Mouse (Mus musculus) thymus, adult 2 months (tissue): ENCODE measurements around the gene Mrpl27. TPM values are rescaled to one million over a fixed set of nuclear protein-coding genes. Genes with fewer than 3 reads are reported as not detected.

Experiments
- DNase-seq: peaks from one replicate; pipeline ENCODE4 v3.0.0; 2021
- H3K27ac ChIP-seq: fragments of 200-500 bp; 2 replicates; pipeline ENCODE4 v1.5.1; 2012; ENCODE audit warnings: low read length, control low read depth; ENCODE audit not compliant: control insufficient read depth, insufficient read depth
- H3K27me3 ChIP-seq: fragments of 200-500 bp; 2 replicates; pipeline ENCODE4 v1.6.1; 2012; ENCODE audit warnings: mild to moderate bottlenecking, low read length, moderate library complexity, mixed read lengths; ENCODE audit not compliant: control insufficient read depth, insufficient read depth
- H3K36me3 ChIP-seq: fragments of 200-500 bp; 2 replicates; pipeline ENCODE4 v1.6.1; 2012; ENCODE audit warnings: mild to moderate bottlenecking, low read length, moderate library complexity; ENCODE audit not compliant: control insufficient read depth, insufficient read depth
- H3K4me1 ChIP-seq: fragments of 200-500 bp; replicated peaks from 2 replicates; pipeline ENCODE4 v1.6.1; 2012; ENCODE audit warnings: low read length; ENCODE audit not compliant: control insufficient read depth, insufficient read depth
- H3K4me3 ChIP-seq: fragments of 200-500 bp; 2 replicates; pipeline ENCODE4 v1.5.1; 2012; ENCODE audit warnings: mild to moderate bottlenecking, low read length, control low read depth, moderate library complexity; ENCODE audit not compliant: control insufficient read depth, insufficient read depth
- CTCF ChIP-seq: fragments of 200-500 bp; IDR thresholded peaks from 2 replicates; pipeline ENCODE4 v1.5.1; 2012; ENCODE audit warnings: mild to moderate bottlenecking, control low read depth, low read length, moderate library complexity, borderline replicate concordance; ENCODE audit not compliant: control insufficient read depth, poor library complexity, insufficient read depth; ENCODE audit errors: extremely low read depth
- POLR2A ChIP-seq: fragments of 200-500 bp; IDR thresholded peaks from 2 replicates; pipeline ENCODE4 v1.6.1; 2012; ENCODE audit warnings: mild to moderate bottlenecking, low read length, control low read depth, moderate library complexity; ENCODE audit not compliant: control insufficient read depth, poor library complexity, insufficient read depth; ENCODE audit errors: extremely low read depth
- WGBS: fragments of 180-500 bp; shearing (Covaris S2); methylation state at CpG from one replicate; pipeline ENCODE4 v1.1.7; 2018; 5-methylcytosine and 5-hydroxymethylcytosine counted together
- polyA plus RNA-seq: library from polyadenylated mRNA; depleted of rRNA; stranded (reverse); fragments of >200 nt; gene quantifications from 2 replicates; pipeline ENCODE4 v1.2.3, GENCODE M21; 2012

Mrpl27 gene
- polyA plus RNA-seq, 1 experiment, result 33.9 TPM

DNA sequence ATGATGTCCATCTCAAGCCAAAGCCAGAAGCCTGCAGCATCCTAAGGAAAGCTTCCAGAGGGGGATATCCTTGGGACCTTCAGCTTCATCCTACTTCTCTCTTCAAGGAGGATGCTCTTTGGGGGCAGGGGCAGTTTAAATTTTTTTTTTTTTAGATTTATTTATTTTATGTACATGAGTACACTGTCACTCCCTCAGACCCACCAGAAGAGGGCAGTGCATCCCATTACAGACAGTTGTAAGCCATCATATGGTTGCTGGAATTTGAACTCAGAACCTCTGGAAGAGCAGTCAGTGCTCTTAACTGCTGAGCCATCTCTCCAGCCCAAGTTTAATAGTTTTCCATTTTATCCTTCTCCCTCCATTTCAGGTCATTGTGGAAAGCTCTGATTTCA is 32.1 kb upstream of the Mrpl27 start:
- H3K27me3 ChIP-seq, result no peaks in the 10 kb centered on the region
- DNase-seq, result peak; percentile 7
- H3K4me1 ChIP-seq, result no peaks in the 10 kb centered on the region
- no peak overlapping the region for H3K27ac ChIP-seq
- no peak overlapping the region for H3K4me3 ChIP-seq
- TF ChIP-seq CTCF, result no peak
- TF ChIP-seq POLR2A, result no peak
- H3K36me3 ChIP-seq, result no peaks in the 10 kb centered on the region

DNA sequence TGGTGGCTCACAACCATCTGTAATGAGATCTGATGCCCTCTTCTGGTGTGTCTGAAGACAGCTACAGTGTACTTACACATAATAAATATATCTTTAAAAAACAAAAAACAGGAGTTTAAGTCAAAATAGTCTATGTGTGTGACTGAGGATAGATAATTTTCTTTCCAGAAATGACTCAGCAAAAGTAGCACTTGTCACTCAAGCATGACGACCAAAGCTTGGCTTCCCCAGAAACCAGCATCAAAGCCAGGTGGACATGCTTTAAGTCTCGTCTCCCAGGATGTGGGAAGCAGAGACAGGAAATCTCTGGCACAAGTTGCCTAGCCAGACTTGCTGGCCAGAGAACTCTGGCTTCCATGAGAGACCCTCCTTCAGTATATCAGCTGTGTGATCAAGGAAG is 31.4 kb upstream of the Mrpl27 start:
- no peak for DNase-seq
- Histone ChIP-seq H3K4me1 (no peaks in the 10 kb centered on the region), H3K4me3 (no peak overlapping the region), H3K27ac (no peak overlapping the region), H3K27me3 (no peaks in the 10 kb centered on the region), H3K36me3 (no peaks in the 10 kb centered on the region)
- 17% methylated on average over 2 of the region's 2 CpGs for WGBS
- TF ChIP-seq CTCF (no peak), POLR2A (no peak)

DNA sequence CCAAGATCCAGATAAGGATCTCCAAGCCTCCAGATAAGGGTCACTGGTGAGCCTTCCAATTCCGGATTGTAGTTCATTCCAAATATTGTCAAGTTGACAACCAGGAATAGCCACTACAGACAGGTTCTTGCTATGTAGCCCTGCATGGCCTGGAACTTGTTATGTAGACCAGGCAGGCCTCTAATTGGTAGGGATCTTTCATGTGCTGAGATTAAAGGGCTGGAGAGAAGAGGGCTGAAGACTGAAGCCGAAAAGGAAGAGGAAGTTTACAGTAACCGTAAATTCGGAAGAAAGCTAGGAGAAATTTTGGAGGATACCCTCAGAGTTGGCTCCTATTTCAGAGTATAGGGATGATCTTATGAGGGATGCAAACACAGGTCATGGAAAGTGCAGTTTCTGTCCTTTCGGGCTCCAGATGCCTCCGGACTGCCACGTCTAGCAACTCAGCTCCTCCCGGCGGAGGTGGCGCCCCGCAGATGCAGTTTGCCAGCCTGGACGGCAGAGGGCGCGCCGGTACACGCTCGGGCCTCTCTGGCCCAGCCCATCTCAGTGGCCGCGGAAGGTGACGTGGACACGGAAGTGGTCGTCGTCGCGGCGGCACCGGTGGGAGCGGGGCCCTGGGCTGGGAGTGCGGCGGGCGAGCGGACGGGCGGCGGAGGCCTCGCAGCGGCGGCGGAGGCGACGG is 24.2 kb upstream of the Mrpl27 start, which contains the start of gene Lrrc59:
TSS of gene Lrrc59 (plus strand) at position 569 of the 685 bp plus-strand sequence.
- 3% methylated on average over 40 of the region's 41 CpGs for WGBS
- peak; percentile 100 for TF ChIP-seq CTCF
- TF ChIP-seq POLR2A, result peak; percentile 83
- H3K4me1 ChIP-seq, result peaks cover 11% of the 10 kb centered on the region
- H3K36me3 ChIP-seq, result peaks cover 15% of the 10 kb centered on the region
- DNase-seq, result peak; percentile 97
- peak within 1 kb of the TSS; percentile 69 for H3K4me3 ChIP-seq
- H3K27ac ChIP-seq, result no peak within 1 kb of the TSS
- H3K27me3 ChIP-seq, result no peaks in the 10 kb centered on the region

DNA sequence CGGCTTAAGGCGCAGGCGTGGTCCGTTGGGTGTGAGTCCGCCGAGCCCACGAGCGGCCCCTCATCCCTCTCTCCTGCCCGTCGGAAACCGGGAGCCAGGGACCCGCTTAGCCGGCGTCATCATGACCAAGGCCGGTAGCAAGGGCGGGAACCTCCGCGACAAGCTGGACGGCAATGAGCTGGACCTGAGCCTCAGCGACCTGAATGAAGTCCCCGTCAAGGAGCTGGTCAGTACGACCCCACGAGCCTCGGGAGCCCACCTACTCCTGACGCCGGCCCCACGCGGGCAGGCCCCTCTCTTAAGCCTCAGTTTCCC is 23.7 kb upstream of the Mrpl27 start:
- WGBS, result under 1% methylated on average over 28 of the region's 28 CpGs
- no peak overlapping the region for H3K27ac ChIP-seq
- H3K36me3 ChIP-seq, result peaks cover 20% of the 10 kb centered on the region
- TF ChIP-seq POLR2A (no peak), CTCF (no peak)
- peaks cover 11% of the 10 kb centered on the region for H3K4me1 ChIP-seq
- no peak for DNase-seq
- H3K4me3 ChIP-seq, result peak overlapping the region; percentile 69
- no peaks in the 10 kb centered on the region for H3K27me3 ChIP-seq

DNA sequence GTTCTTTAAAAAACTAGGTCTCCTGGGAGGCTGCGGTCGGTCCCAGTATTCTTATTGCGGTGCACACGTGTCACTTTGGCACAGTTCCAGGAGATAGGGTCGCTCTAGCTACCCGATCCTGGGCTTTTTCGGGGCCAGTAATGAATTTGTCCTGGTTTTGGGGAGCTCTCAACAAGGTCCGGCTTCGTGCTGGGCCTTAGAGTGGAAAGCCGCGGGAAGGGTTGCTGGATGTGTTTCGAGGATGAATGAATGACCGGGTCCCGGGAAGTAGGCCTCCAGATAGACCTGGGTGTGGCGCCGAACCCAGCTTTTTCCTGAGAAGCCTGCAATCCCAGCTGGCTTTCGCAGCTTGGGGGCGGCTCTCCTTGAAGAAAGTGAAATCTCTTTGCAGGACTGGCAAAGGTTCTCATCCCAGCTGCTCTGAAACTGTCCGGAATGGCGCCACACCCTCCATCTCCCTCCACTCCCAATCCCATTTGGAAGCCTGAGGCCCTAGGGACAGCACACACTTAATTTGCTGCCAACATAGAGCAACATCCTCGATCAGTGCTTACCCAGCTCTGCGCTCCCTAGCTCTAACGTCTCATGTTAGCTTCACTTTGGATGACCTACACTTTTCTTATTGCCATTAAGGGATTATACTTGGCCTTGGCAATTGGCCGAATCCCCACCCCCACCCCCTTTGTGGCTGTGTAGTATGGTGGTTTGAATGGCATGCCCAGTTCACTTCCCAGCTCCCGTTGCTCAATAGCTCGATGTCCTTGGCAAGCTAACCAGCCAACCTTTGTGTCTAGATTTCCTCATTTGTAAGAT is 23.2 kb upstream of the Mrpl27 start:
- peak; percentile 20 for DNase-seq
- Histone ChIP-seq H3K4me3 (peak overlapping the region; percentile 69), H3K27ac (no peak overlapping the region), H3K36me3 (peaks cover 26% of the 10 kb centered on the region), H3K27me3 (no peaks in the 10 kb centered on the region), H3K4me1 (peaks cover 11% of the 10 kb centered on the region)
- whole genome bisulfite sequencing, result 16% methylated on average over 26 of the region's 26 CpGs
- TF ChIP-seq CTCF (no peak), POLR2A (no peak)

DNA sequence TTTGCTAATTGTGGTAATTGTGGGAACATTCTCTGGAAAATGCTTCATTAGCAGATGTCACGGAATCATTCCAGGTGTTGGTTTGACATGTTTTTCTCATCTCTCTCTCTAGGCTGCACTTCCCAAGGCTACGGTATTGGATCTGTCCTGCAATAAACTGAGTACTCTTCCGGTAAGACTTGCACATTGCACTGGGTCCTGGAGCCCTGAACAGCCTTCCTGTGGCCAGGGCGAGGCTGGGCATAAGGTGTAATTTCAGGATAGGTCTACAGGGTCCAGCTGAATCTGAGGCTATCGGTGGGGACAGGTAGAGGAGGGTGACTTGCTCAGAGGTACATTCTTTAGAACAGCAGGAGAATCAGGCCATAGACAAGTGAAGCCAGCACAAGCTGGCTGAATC is 21.6 kb upstream of the Mrpl27 start:
- H3K4me1 ChIP-seq, result peaks cover 11% of the 10 kb centered on the region
- no peaks in the 10 kb centered on the region for H3K27me3 ChIP-seq
- no peak overlapping the region for H3K4me3 ChIP-seq
- no peak overlapping the region for H3K27ac ChIP-seq
- no peak for TF ChIP-seq CTCF
- no peak for TF ChIP-seq POLR2A
- WGBS, result over 99% methylated on average over 5 of the region's 5 CpGs
- no peak for DNase-seq
- peaks cover 42% of the 10 kb centered on the region for H3K36me3 ChIP-seq
